Mouse (Mus musculus) E14TG2a.4 (cell line): Measurements from ENCODE around the gene Entpd8.

Experiments used
- H3K27me3 ChIP-seq: 2 replicates; pipeline ENCODE4 v1.6.1; 2014; ENCODE audit warnings: low read length, control low read depth; ENCODE audit not compliant: insufficient read depth
- H3K36me3 ChIP-seq: 2 replicates; pipeline ENCODE4 v1.6.1; 2014; ENCODE audit warnings: low read length, control low read depth; ENCODE audit not compliant: insufficient read depth
- H3K4me1 ChIP-seq: replicated peaks from 2 replicates; pipeline ENCODE4 v1.6.1; 2014; ENCODE audit warnings: low read depth, low read length, control low read depth
- H3K4me3 ChIP-seq: replicated peaks from 2 replicates; pipeline ENCODE4 v1.5.1; 2014; ENCODE audit warnings: mild to moderate bottlenecking, low read length
- H3K9me3 ChIP-seq: 2 replicates; pipeline ENCODE4 v1.6.1; 2014; ENCODE audit warnings: low read length, control low read depth
- CTCF ChIP-seq: conservative IDR thresholded peaks from 2 replicates; pipeline ENCODE4 v1.5.1; 2014; ENCODE audit warnings: low read length
- NANOG ChIP-seq: IDR thresholded peaks from 2 replicates; pipeline ENCODE4 v1.6.1; 2014; ENCODE audit warnings: borderline replicate concordance, low read length, mixed read lengths
- POU5F1 ChIP-seq: IDR thresholded peaks from 2 replicates; pipeline ENCODE4 v1.6.1; 2014; ENCODE audit warnings: low read length, borderline replicate concordance

Gene Entpd8

GRCm38 (mm10) chr2:25055409-25056155 lies 24.5 kb upstream of the Entpd8 start:
- H3K36me3 ChIP-seq, result peaks cover 21% of the 10 kb centered on the region; the same call in 1 of the 2 replicates
- TF ChIP-seq NANOG, result no peak
- no peak for TF ChIP-seq POU5F1
- TF ChIP-seq CTCF, result no peak
- H3K27me3 ChIP-seq, result peaks cover 30% of the 10 kb centered on the region
- H3K4me1 ChIP-seq, result peaks cover 40% of the 10 kb centered on the region
- no peaks in the 10 kb centered on the region for H3K9me3 ChIP-seq
- H3K4me3 ChIP-seq, result peak overlapping the region; percentile 65

GRCm38 (mm10) chr2:25058926-25059325 lies 21.2 kb upstream of the Entpd8 start:
- H3K4me3 ChIP-seq, result no peak overlapping the region
- peaks cover 38% of the 10 kb centered on the region for H3K4me1 ChIP-seq
- no peak for TF ChIP-seq CTCF
- H3K36me3 ChIP-seq, result no peaks in the 10 kb centered on the region
- peaks cover 29% of the 10 kb centered on the region for H3K27me3 ChIP-seq
- H3K9me3 ChIP-seq, result no peaks in the 10 kb centered on the region

GRCm38 (mm10) chr2:25063523-25063922 lies 16.6 kb upstream of the Entpd8 start:
- Histone ChIP-seq H3K9me3 (no peaks in the 10 kb centered on the region), H3K27me3 (peaks cover 9% of the 10 kb centered on the region), H3K36me3 (no peaks in the 10 kb centered on the region), H3K4me3 (no peak overlapping the region), H3K4me1 (peaks cover 13% of the 10 kb centered on the region)
- TF ChIP-seq CTCF (no peak), POU5F1 (no peak), NANOG (no peak)

- Histone ChIP-seq H3K36me3 (no peaks in the 10 kb centered on the region), H3K9me3 (no peaks in the 10 kb centered on the region), H3K4me1 (peaks cover 5% of the 10 kb centered on the region), H3K4me3 (no peak overlapping the region), H3K27me3 (peaks cover 9% of the 10 kb centered on the region)
- TF ChIP-seq NANOG (no peak), CTCF (no peak), POU5F1 (no peak)
These were observed 15.8 kb upstream of the Entpd8 start for GRCm38 (mm10) chr2:25064285-25064684.

- H3K36me3 ChIP-seq, result no peaks in the 10 kb centered on the region
- H3K4me1 ChIP-seq, result no peaks in the 10 kb centered on the region
- H3K4me3 ChIP-seq, result no peak overlapping the region
- no peak for TF ChIP-seq POU5F1
- no peak for TF ChIP-seq NANOG
- no peak for TF ChIP-seq CTCF
- peaks cover 4% of the 10 kb centered on the region for H3K27me3 ChIP-seq
- H3K9me3 ChIP-seq, result no peaks in the 10 kb centered on the region
These were observed 14.6 kb upstream of the Entpd8 start for GRCm38 (mm10) chr2:25065537-25065936.

GRCm38 (mm10) chr2:25066552-25066951 lies 13.6 kb upstream of the Entpd8 start:
- H3K36me3 ChIP-seq, result no peaks in the 10 kb centered on the region
- no peak overlapping the region for H3K4me3 ChIP-seq

GRCm38 (mm10) chr2:25069537-25069936 lies 10.6 kb upstream of the Entpd8 start:
- TF ChIP-seq POU5F1, result no peak
- TF ChIP-seq NANOG, result no peak
- TF ChIP-seq CTCF, result no peak
- H3K4me3 ChIP-seq, result no peak overlapping the region

More at GRCm38 (mm10) chr2:25066552-25066951, 13.6 kb upstream of the Entpd8 start:
- TF ChIP-seq POU5F1 (no peak), NANOG (no peak), CTCF (no peak)
- Histone ChIP-seq H3K9me3 (no peaks in the 10 kb centered on the region), H3K4me1 (no peaks in the 10 kb centered on the region), H3K27me3 (peaks cover 2% of the 10 kb centered on the region; the same call in 1 of the 2 replicates)

GRCm38 (mm10) chr2:25072398-25072797 lies 7.7 kb upstream of the Entpd8 start:
- Histone ChIP-seq H3K4me1 (no peaks in the 10 kb centered on the region), H3K36me3 (no peaks in the 10 kb centered on the region), H3K27me3 (no peaks in the 10 kb centered on the region; the same call in 1 of the 2 replicates), H3K9me3 (no peaks in the 10 kb centered on the region), H3K4me3 (no peak overlapping the region)
- TF ChIP-seq CTCF (no peak), NANOG (no peak), POU5F1 (no peak)

More at GRCm38 (mm10) chr2:25069537-25069936, 10.6 kb upstream of the Entpd8 start:
- no peaks in the 10 kb centered on the region for H3K9me3 ChIP-seq
- no peaks in the 10 kb centered on the region; the same call in 1 of the 2 replicates for H3K27me3 ChIP-seq
- no peaks in the 10 kb centered on the region for H3K4me1 ChIP-seq
- H3K36me3 ChIP-seq, result no peaks in the 10 kb centered on the region
